Mouse (Mus musculus): ENCODE data around the gene Tnfrsf1b.

- TF ChIP-seq CTCF (IDR thresholded peaks at IDR 0.05): no peak
- TF ChIP-seq EP300 (IDR thresholded peaks at IDR 0.05): no peak
Observed at GRCm38 (mm10) chr4:145217837-145218236, 28.8 kb downstream of the Tnfrsf1b start.

All from lung, postnatal 0 days (tissue).